Mouse (Mus musculus) left cerebral cortex, adult 8-10 months (tissue): ENCODE measurements around the gene Sesn1. TPM values are rescaled to one million over a fixed set of nuclear protein-coding genes. Genes with fewer than 3 reads are reported as not detected.
"Not testable (repeated sequence)": the region's sequence is repeated elsewhere in the genome, so short reads cannot be mapped to it uniquely, and the experiment has no call there.

ENCODE experiments used
- DNase-seq, 2 experiments: peaks; one replicate each; pipeline ENCODE4 v3.0.0; 2022; ENCODE audit warnings: low spot score in 2 of 2
- total RNA-seq, 4 experiments: library from RNA; stranded (reverse); gene quantifications; 2 replicates each; pipeline ENCODE4 v1.2.4; 2022

Gene Sesn1
- total RNA-seq, 4 experiments from 2014 or later = 45.0 to 53.7 (median 50.1) TPM

GRCm38 (mm10) chr10:41821171-41821570 lies 11.4 kb downstream of the Sesn1 start:
- no peak for DNase-seq

DNA sequence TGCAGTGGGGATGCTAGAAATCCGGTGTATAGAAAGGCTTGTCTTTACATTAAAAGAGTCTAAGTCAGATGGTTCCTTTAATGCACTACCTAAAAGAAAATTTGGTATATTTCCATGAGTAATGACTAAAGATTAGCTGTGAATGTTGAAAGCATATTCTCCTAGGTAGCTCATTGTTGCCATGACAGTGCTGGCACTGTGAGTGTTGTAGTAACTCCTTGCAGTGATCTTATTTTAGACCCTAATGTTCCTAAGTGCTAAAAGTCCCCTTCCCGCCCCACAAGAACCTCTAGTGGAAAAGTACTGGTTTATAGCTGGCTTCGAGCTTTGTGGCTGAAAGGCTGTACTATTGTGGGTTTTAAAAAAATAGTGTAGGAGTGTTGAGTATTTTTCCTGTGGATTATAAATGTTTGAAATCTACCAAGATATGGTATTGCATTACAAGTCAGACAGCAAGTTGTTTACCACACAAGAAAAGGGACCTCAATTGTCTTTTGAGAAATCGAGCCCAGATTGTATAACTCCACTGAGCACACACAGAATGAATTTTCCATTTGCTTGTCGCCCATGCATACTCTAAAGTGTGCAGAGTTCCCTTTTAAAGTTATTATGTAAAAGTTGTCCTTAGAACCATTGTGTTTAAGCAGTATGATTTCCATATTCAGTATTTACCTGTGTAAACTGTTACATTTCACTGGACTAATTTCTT lies 13.0 kb downstream of the Sesn1 start:
- DNase-seq = peak in 1 of 2 experiments; percentile 48

DNA sequence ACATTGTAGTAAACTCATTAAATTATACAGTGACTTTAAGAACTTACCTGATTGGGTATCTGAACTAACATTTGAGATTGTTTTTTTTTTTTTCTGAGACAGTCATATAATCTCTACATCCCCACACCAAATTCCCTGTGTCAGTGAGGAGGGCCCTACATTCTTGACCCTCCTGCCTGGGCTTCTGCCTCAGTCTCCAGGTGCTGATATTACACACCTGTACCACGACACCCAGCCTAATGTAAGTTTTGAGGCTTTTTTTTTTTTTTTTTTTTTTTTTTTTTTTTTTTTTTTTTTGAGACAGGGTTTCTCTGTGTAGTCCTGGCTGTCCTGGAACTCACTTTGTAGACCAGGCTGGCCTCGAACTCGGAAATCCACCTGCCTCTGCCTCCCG lies 13.5 kb downstream of the Sesn1 start:
- not testable (repeated sequence) for DNase-seq

DNA sequence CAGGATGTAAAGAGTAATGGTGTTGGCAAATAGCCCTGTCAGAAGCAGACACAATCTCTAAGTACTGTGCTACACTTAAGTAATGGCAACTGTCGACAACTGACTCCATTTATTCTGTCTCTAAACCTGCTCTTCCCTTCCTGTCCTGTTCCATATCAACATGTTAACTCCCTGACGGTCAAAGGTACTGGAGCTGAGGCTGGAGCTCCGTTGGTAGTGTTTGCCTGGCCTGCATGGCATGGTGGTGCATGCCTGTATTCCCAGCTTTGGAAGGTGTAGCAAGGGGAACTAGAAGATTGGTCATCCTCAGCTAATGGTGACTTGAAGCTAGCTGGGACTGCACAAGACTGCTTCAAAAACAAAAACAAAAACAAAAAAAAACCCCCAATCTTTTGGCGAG lies 14.2 kb downstream of the Sesn1 start:
- DNase-seq = no peak

DNA sequence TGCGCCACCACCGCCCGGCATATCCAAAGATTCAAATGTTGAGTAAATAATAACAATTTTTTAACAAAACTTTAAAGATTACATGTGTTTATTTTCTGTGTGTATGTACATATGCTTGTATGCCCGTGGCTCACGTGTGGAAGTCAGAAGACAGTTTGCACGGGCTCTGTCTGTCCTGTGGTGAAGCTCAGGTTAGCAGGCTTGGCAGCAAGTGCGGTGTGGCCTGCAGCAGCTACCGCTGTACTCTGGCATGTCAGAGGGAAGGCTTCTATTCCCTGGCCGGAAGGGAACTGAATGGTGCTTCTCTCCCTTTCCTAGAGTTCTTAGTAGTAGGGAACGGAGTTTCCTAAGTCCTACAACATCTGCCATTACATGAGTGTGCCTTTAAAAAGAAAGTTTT lies 15.3 kb downstream of the Sesn1 start:
- DNase-seq = no peak

- DNase-seq = no peak
Observed at GRCm38 (mm10) chr10:41825996-41826395, 16.3 kb downstream of the Sesn1 start.

DNA sequence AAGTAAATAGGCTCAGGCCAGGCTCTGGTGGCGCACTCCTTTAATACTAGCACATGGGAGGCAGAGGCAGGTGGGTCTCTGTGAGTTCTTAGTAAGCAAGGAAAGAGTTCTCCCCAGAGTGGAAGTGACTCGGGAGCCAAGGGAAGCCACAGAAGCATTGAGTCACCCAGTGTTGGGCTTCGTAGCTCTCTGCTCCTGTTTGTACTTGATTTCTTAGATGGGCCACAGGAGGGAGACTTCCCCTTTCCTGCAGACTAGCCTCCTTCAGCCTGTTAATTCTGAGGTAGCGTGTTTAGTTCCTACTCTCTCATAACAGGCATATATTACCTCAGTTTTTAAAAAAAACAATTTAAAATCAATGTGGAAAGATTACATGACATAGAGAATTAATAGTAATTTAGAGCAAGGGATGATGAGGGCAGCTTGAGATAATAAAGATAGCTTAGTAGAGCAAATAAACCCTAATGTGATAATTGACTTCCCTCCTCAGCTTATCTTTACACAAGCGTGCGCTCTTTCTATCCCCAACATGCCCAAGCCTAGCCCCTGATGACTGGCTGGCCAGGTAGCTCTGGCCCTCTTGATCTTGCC lies 16.9 kb downstream of the Sesn1 start:
- no peak for DNase-seq

DNA sequence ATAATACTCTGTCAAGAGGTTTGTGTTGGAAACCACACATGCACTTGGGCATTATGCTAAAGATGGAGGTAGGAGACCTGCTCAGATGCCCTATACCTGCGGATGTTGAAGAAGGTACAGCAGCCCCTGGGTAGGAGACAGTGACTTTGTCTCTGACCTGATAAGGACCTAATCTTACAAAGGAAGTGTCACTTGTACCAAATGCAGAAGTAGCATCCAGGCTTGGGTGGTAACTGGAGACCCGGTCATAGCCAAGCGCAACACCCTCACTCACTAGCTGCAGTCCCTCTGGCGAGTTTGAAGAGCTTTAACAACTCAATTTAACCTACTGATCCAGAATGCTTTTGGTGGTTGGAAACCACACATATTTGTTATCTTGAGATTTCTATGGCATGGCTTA lies 18.0 kb downstream of the Sesn1 start:
- no peak for DNase-seq

GRCm38 (mm10) chr10:41829191-41829590 lies 19.5 kb downstream of the Sesn1 start:
- no peak for DNase-seq

GRCm38 (mm10) chr10:41829980-41830379 lies 20.2 kb downstream of the Sesn1 start:
- DNase-seq = no peak

DNA sequence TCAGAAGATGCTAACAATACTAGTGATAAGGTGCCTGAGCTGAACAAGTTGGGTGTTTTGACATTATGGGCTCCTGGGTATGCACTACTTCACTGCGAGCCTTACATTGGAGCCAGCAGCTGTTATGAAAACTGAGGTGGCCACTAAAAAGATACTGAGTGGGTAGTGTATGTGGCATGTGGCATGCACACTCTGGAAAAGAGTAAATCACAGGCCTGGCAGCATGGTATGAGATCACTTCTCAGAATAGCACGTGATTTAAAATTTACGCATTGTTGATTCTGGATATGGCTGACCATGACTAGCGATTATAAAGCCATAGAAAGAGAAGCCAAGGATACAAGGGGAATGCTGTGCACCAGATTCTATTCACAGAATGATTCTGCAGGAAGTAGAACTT lies 20.7 kb downstream of the Sesn1 start:
- no peak for DNase-seq

DNA sequence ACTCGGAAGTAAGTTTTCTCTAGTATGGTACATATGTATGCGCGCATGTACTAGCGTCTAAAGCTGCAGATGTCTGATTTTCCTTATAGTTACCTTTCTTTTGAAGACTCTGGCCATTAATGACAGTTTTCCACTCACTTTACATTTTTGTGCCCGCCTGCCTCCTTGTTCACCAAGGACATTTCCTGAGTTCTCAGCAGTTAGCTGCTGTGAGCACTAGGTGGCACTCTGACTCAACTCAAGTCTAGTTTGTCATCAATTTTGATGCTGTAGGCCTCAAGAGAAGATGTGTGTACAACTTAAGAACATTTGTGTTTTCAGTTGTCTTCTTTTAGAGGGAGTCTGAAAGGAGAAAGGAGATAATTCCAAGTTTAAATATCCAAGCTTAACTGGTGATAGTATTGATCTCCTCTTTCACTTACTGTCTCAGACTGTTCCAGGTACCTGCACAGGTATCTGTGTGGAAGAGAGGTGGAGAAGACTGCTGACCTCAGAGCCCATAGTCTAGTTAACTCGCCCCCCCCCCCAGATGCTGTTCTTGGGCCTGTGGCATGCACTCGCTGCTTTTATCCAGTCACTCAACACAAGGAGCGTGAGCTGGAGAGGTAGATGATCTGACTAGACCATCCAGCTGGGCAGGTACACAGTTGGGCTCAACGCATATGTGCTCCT lies 21.3 kb downstream of the Sesn1 start:
- DNase-seq = peak in 1 of 2 experiments; percentile 47

DNA sequence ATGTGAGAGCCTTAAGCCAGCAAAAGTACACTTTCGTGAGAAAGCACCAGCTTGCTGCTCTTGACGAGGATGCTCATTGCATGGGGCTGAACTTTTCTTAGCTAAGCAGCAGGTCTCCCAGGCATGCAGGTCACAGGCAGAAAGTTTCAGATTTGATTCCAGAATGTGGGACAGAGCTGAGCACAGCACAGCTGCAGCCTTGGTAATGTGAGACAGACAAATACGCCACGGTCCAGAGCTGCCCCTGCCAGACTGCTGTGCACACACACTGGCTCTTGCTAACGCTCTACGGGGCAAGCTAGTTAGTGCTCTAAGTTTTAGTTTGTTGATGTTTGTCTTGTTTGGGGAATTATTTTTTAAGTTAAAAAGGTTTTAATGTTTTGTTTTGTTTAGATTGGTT lies 22.5 kb downstream of the Sesn1 start:
- DNase-seq = no peak

- DNase-seq = no peak
Observed at GRCm38 (mm10) chr10:41834131-41834530, 24.4 kb downstream of the Sesn1 start.

DNA sequence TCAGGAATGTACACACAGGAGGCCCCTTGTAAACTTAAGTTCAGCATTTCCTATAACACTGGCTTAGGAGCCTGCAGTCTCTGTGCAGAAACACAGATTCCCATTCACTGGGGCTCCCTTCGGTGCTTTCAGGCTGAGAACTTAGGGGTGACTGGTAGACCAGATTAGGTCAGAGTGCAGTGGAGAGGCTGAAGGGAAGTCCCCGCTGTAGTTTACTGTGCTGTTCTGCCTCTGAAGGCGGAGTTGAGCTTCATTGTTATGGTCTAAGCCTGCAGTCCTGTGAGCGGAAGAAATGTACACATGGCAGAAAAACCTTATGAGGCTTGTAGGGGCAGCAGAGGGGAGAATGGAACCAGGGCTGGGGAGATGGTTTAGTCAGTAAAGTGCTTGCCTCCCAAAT lies 29.2 kb downstream of the Sesn1 start:
- DNase-seq = no peak

GRCm38 (mm10) chr10:41847737-41848136 lies 38.0 kb downstream of the Sesn1 start:
- DNase-seq = no peak

DNA sequence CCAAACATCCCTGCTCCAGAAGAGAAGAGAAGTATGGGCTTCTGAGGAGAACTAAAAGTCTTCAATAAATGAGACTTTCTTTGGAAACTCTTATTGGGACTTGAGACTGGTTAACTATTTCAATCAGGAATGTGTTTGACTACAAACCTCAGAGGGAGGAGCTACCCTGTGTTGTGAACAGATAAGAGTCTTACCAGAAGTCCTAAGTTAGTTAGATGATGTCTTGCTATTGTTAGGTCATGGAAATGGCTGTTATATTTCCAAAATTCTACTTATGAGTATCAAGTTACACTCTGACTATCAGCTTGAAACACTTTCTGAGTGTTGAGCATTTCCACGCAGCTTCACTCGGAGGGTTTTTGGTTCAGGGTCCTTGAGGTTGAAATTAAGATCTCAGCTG lies 39.0 kb downstream of the Sesn1 start:
- DNase-seq = no peak

DNA sequence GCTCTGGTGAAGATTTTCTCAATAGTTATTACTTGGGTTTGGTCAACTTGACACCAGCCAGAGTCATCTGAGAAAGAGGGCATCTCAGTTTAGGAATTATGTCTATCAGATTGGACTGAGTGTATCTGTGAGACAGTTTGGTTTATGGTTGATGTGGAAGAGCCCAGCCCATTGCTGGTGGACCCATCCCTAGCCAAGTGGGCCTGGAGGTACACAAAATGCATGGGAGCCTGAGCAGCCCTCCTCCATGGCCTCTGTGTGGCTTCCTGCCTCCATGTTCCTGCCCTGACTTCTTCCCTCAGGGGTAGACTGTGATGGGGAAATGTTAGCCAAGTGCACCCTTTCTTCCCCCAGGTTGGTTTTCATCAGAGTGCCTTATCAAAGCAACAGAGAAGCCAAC lies 50.1 kb downstream of the Sesn1 start:
- DNase-seq = no peak

GRCm38 (mm10) chr10:41860275-41860688 lies 50.5 kb downstream of the Sesn1 start:
- no peak for DNase-seq

GRCm38 (mm10) chr10:41863053-41863452 lies 53.3 kb downstream of the Sesn1 start:
- DNase-seq = no peak

GRCm38 (mm10) chr10:41866069-41866837 lies 56.5 kb downstream of the Sesn1 start:
- no peak for DNase-seq

DNA sequence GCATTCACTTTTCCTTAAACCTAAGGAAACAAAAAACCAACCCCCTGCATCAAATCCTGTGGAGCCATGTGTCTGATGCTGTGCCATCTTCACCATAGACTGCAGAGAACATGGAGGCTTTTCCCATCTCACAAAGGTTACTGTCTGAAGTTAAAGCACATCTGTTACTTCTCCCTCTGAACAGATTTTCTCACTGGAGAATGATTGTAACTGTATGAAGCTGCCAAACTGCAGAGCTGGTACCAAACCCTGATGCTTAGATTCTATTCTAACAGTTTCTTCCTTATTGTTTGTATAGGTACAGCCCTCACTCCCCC lies 57.1 kb downstream of the Sesn1 start:
- DNase-seq = no peak
